Mouse (Mus musculus): ENCODE data around the gene Efcab8. TPM values are rescaled to one million over a fixed set of nuclear protein-coding genes. Genes with fewer than 3 reads are reported as not detected.
"Not testable (repeated sequence)": the region's sequence is repeated elsewhere in the genome, so short reads cannot be mapped to it uniquely, and the experiment has no call there.

The Efcab8 gene
- total and polyA plus RNA-seq, 3 experiments, result 0.08 to 0.42 (median 0.39) TPM

DNA sequence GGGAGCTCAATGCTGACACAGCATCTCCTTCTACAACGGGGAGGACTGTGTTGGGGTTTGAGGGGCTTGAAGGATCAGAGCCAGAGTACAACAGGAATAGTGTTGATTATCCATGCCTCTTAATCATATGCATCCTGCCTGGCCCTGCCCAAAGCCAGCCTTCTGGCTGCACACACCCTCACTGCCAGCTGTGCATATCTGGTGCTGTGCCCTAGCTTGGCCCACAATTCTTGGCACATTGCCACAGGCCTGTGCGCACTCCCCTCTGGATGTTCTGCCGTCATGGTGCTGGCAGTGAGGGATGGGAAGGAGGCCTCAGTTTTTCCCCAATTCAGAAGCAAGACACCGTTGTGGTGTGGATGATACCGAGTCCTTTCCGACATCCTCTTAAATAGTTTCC lies 44.9 kb downstream of the Efcab8 start:
- in situ Hi-C loops (cut with MboI; ENCODE audit: low pct_ligation_motif_present, low pct_unique_long_range_greater_than_20kb, low sequenced_read_pairs) (no loop called here), dilution Hi-C loops (cut with MboI; ENCODE audit: extremely low pct_ligation_motif_present, extremely low pct_unique_long_range_greater_than_20kb, low sequenced_read_pairs) (no loop called here)
- peaks cover 66% of the 10 kb centered on the region for H3K27me3 ChIP-seq (replicated peaks)
- no peaks in the 10 kb centered on the region for H3K36me3 ChIP-seq (replicated peaks in 1 of 2; ENCODE audit: control insufficient read depth in 1 of 2, insufficient read depth in 1 of 2, low read length in 1 of 2)
- H3K79me2 ChIP-seq (replicated peaks; ENCODE audit: control insufficient read depth, extremely low read depth, insufficient read depth, poor library complexity, severe bottlenecking), result no peaks in the 10 kb centered on the region
- TF ChIP-seq CHD1 (IDR thresholded peaks at IDR 0.05; ENCODE audit: low read depth, low read length), result no peak
- no peak for TF ChIP-seq IRF4 (IDR thresholded peaks at IDR 0.05; ENCODE audit: low read depth, low read length)
- TF ChIP-seq PAX5 (IDR thresholded peaks at IDR 0.05; ENCODE audit: low read length), result no peak
- TF ChIP-seq GABPA (IDR thresholded peaks at IDR 0.05; ENCODE audit: insufficient replicate concordance, low read depth, low read length), result no peak
- no peak for TF ChIP-seq SMC3 (IDR thresholded peaks at IDR 0.05; ENCODE audit: low read depth, low read length)
- no peak for TF ChIP-seq NRF1 (IDR thresholded peaks at IDR 0.05; ENCODE audit: low read depth, low read length)
- TF ChIP-seq MAFK (IDR thresholded peaks at IDR 0.05; ENCODE audit: insufficient replicate concordance, low read length), result no peak
- no peak for TF ChIP-seq MYC (IDR thresholded peaks at IDR 0.05; ENCODE audit: low read depth, low read length)
- no peak for TF ChIP-seq CHD2 (IDR thresholded peaks at IDR 0.05; ENCODE audit: low read length)
- TF ChIP-seq MEF2A (IDR thresholded peaks at IDR 0.05; ENCODE audit: borderline replicate concordance, low read depth, low read length), result no peak
- no peak for TF ChIP-seq E2F4 (IDR thresholded peaks at IDR 0.05; ENCODE audit: insufficient replicate concordance, low read depth, low read length)
- no peak for TF ChIP-seq TCF12 (IDR thresholded peaks at IDR 0.05; ENCODE audit: low read depth, low read length)
- no peak for TF ChIP-seq ZMIZ1 (IDR thresholded peaks at IDR 0.05; ENCODE audit: low read depth, low read length)
- TF ChIP-seq ETS1 (conservative IDR thresholded peaks at IDR 0.05; ENCODE audit: low read depth, low read length), result no peak
- no peak for TF ChIP-seq UBTF (IDR thresholded peaks at IDR 0.05; ENCODE audit: low read depth, low read length)
- TF ChIP-seq ELF1 (IDR thresholded peaks at IDR 0.05; ENCODE audit: low read depth, low read length), result no peak
- TF ChIP-seq MAX (IDR thresholded peaks at IDR 0.05; ENCODE audit: low read length), result no peak
- no peak for TF ChIP-seq CTCF (conservative IDR thresholded peaks at IDR 0.05 in 1 of 2, IDR thresholded peaks at IDR 0.05 in 1 of 2; ENCODE audit: low read depth in 2 of 2, low read length in 2 of 2)
- no peak for TF ChIP-seq RCOR1 (conservative IDR thresholded peaks at IDR 0.05; ENCODE audit: low read depth, low read length)
- no peak overlapping the region for H3K4me3 ChIP-seq (replicated peaks in 1 of 3; ENCODE audit: low read depth in 2 of 3, low read length in 2 of 3, poor library complexity in 1 of 3)
- DNase-seq (ENCODE audit: extremely low read depth), result no peak
- no peaks in the 10 kb centered on the region for H3K4me1 ChIP-seq (ENCODE audit: control insufficient read depth in 1 of 2, insufficient read depth in 2 of 2)
- no peaks in the 10 kb centered on the region for H3K9me3 ChIP-seq (replicated peaks; ENCODE audit: low read length)
- H3K27ac ChIP-seq (ENCODE audit: insufficient read depth, low read depth), result no peak overlapping the region
- no peak overlapping the region for H3K4me2 ChIP-seq (ENCODE audit: insufficient read depth, low read depth, poor library complexity, severe bottlenecking)
- no peak overlapping the region for H3K9ac ChIP-seq (ENCODE audit: insufficient read depth, low read depth)

GRCm38 (mm10) chr2:153825900-153826299 lies 46.2 kb downstream of the Efcab8 start:
- H3K4me3 ChIP-seq (replicated peaks in 1 of 3; ENCODE audit: low read depth in 2 of 3, low read length in 2 of 3, poor library complexity in 1 of 3); H3K27ac ChIP-seq (ENCODE audit: insufficient read depth, low read depth); H3K9me3 ChIP-seq (replicated peaks; ENCODE audit: low read length); H3K4me1 ChIP-seq (ENCODE audit: control insufficient read depth in 1 of 2, insufficient read depth in 2 of 2); H3K4me2 ChIP-seq (ENCODE audit: insufficient read depth, low read depth, poor library complexity, severe bottlenecking); H3K36me3 ChIP-seq (replicated peaks in 1 of 2; ENCODE audit: control insufficient read depth in 1 of 2, insufficient read depth in 1 of 2, low read length in 1 of 2); in situ Hi-C loops (cut with MboI; ENCODE audit: low pct_ligation_motif_present, low pct_unique_long_range_greater_than_20kb, low sequenced_read_pairs); DNase-seq (ENCODE audit: extremely low read depth); dilution Hi-C loops (cut with MboI; ENCODE audit: extremely low pct_ligation_motif_present, extremely low pct_unique_long_range_greater_than_20kb, low sequenced_read_pairs); H3K79me2 ChIP-seq (replicated peaks; ENCODE audit: control insufficient read depth, extremely low read depth, insufficient read depth, poor library complexity, severe bottlenecking); H3K9ac ChIP-seq (ENCODE audit: insufficient read depth, low read depth): not testable (repeated sequence)
- H3K27me3 ChIP-seq (replicated peaks), result peaks cover 64% of the 10 kb centered on the region

All from CH12.LX (cell line).